Mouse (Mus musculus) left cerebral cortex, postnatal 4 days (tissue): ENCODE measurements around the gene Mecom. TPM values are rescaled to one million over a fixed set of nuclear protein-coding genes. Genes with fewer than 3 reads are reported as not detected.

Experiments used
- DNase-seq: peaks from one replicate; pipeline ENCODE4 v3.0.0-alpha.2; 2022
- intact Hi-C: fragments of 180-260 bp; cut with DNase I; formaldehyde crosslinking; loops from one replicate; pipeline ENCODE4 v1.15.1; 2025
- total RNA-seq, 2 experiments: library from RNA; stranded (reverse); gene quantifications; 2 replicates each; pipeline ENCODE4 v1.2.3; 2021

The Mecom gene
- total RNA-seq, 2 experiments from 2014 or later = 5.3 to 6.0 TPM

GRCm38 (mm10) chr3:30498202-30498828, 49.5 kb downstream of the Mecom start:
- intact Hi-C loops = no loop called here
- no peak for DNase-seq

- DNase-seq = no peak
- intact Hi-C loops = no loop called here
Observed at GRCm38 (mm10) chr3:30494371-30494770, 53.4 kb downstream of the Mecom start.

GRCm38 (mm10) chr3:30488808-30489207, 59.0 kb downstream of the Mecom start:
- DNase-seq = no peak
- intact Hi-C loops = no loop called here

- intact Hi-C loops = no loop called here
- DNase-seq = no peak
Observed at GRCm38 (mm10) chr3:30486422-30486821, 61.4 kb downstream of the Mecom start.

GRCm38 (mm10) chr3:30483006-30483684, 64.7 kb downstream of the Mecom start:
- intact Hi-C loops = no loop called here

GRCm38 (mm10) chr3:30481682-30482081, 66.1 kb downstream of the Mecom start:
- DNase-seq = no peak
- intact Hi-C loops = no loop called here

More at GRCm38 (mm10) chr3:30483006-30483684, 64.7 kb downstream of the Mecom start:
- no peak for DNase-seq

- DNase-seq = no peak
- intact Hi-C loops = no loop called here
Observed at GRCm38 (mm10) chr3:30480551-30480950, 67.3 kb downstream of the Mecom start.

- intact Hi-C loops = no loop called here
- DNase-seq = no peak
Observed at GRCm38 (mm10) chr3:30478252-30478651, 69.6 kb downstream of the Mecom start.

GRCm38 (mm10) chr3:30477008-30477407, 70.8 kb downstream of the Mecom start:
- intact Hi-C loops = no loop called here
- no peak for DNase-seq

- intact Hi-C loops = no loop called here
- no peak for DNase-seq
Observed at GRCm38 (mm10) chr3:30475591-30475990, 72.2 kb downstream of the Mecom start.

GRCm38 (mm10) chr3:30468068-30468835, 79.6 kb downstream of the Mecom start:
- intact Hi-C loops = no loop called here
- no peak for DNase-seq

GRCm38 (mm10) chr3:30466031-30466650, 81.7 kb downstream of the Mecom start:
- intact Hi-C loops = no loop called here
- no peak for DNase-seq

GRCm38 (mm10) chr3:30464497-30464896, 83.3 kb downstream of the Mecom start:
- no peak for DNase-seq
- intact Hi-C loops = no loop called here

- no peak for DNase-seq
- intact Hi-C loops = no loop called here
Observed at GRCm38 (mm10) chr3:30461831-30462230, 86.0 kb downstream of the Mecom start.

GRCm38 (mm10) chr3:30460890-30461578, 86.8 kb downstream of the Mecom start:
- peak; percentile 48 for DNase-seq
- intact Hi-C loops = no loop called here

GRCm38 (mm10) chr3:30459626-30460025, 88.2 kb downstream of the Mecom start:
- DNase-seq = no peak
- intact Hi-C loops = no loop called here

- no peak for DNase-seq
Observed at GRCm38 (mm10) chr3:30457975-30458678, 89.7 kb downstream of the Mecom start.

GRCm38 (mm10) chr3:30455902-30456301, 91.9 kb downstream of the Mecom start:
- no peak for DNase-seq
- intact Hi-C loops = no loop called here

More at GRCm38 (mm10) chr3:30457975-30458678, 89.7 kb downstream of the Mecom start:
- intact Hi-C loops = no loop called here

GRCm38 (mm10) chr3:30453546-30454455, 94.0 kb downstream of the Mecom start:
- no peak for DNase-seq
- intact Hi-C loops = no loop called here
